Mouse (Mus musculus): ENCODE measurements around the gene Zc3hc1.
"Not testable (repeated sequence)": the region's sequence is repeated elsewhere in the genome, so short reads cannot be mapped to it uniquely, and the experiment has no call there.

Gene Zc3hc1

DNA sequence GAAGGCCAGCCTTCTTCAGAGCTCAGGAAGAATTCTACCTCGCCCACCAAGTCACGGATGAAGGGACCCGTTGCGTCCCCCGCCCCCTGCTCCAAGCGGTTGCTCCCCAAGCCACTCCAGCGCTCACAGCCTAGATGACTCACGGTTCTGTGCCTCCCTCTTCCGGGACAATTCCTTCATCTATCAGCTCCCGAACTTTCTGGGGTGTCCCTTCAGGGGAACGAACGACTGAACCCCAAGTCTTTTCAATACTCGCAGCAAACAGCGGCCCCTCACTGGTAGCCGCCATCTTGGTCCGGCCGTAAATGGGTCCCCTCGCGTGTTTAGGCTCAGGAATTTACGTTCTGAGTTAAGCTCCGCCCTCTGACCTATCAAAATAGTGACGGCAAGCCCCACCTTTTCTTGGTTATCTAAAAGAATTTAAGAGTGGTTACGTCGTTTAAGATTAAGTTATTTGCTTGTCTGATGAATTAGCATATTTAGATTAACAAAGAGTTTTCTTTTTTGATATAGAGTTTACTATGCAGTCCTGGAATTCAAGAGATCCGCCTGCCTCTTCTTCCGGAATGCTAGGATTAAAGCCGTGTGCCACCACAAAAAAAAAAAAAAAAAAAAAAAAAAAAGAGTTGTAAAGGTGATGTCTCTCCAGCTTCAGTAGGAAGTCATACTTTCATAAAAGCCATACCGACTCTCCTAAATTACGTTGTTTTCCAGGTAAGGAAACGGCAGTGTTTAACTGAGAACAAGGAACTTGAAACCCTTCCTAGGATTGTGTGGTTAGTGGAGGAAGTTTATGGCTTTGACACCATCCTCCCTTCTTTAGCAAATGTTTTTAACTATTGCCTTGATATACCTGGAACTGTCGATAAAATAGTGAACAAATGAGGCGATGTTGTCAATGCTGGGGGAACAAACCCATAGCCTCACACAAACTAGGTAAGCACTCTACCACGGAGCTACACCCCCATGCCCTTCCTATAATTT is at the start of gene Zc3hc1:
TSS of gene Zc3hc1 (minus strand) at position 315 of the 984 bp plus-strand sequence.
- peak; percentile 89 for DNase-seq (ENCODE audit: low read depth, low spot score)

GRCm38 (mm10) chr6:30439576-30439975 is 48.7 kb upstream of the Zc3hc1 start:
- DNase-seq (ENCODE audit: low read depth, low spot score), result no peak

GRCm38 (mm10) chr6:30437054-30437453 is 46.2 kb upstream of the Zc3hc1 start:
- DNase-seq (ENCODE audit: low read depth, low spot score), result no peak

GRCm38 (mm10) chr6:30436476-30436875 is 45.6 kb upstream of the Zc3hc1 start:
- no peak for DNase-seq (ENCODE audit: low read depth, low spot score)

- peak; percentile 45 for DNase-seq (ENCODE audit: low read depth, low spot score)
Measured at GRCm38 (mm10) chr6:30432461-30433192, 41.8 kb upstream of the Zc3hc1 start.

DNA sequence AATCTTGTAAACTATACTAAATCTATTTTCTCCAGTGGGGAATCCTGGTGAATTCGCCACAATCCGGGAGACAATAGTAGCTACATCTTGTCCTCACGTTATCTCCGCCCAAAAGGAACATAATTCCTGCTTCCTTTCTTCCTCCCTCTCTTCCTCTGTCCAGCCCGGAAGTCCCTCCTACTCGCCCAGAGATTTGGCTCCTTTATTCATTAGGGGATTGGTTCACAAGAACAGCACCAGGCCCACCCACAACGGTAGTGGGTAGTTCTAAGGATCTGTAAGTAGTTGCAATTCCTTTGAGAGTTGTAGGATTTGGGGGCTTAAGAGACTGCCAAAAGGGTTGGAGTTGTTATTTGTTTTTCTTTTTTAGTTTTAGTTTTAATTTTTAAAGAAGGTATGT is 26.0 kb upstream of the Zc3hc1 start:
- DNase-seq (ENCODE audit: low read depth, low spot score), result no peak

DNA sequence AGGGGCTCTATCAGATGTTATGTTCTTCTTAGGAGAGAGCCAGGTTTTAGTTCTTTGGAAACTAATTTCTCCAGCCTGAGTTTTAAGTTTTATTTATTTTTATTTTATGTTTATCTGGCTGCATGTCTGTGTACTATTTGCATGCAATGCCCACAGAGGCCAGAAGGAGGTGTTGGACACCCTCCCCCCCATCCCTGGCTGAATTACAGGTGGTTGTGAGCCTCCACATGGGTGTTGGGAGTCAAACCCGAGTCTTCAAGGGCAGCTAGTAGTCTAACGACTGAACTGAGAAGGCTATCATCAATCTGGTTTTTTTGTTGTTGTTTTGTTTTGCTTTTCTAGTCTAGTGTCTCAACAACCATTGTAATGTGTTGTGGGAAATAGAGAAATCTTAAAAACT is 25.3 kb upstream of the Zc3hc1 start:
- no peak for DNase-seq (ENCODE audit: low read depth, low spot score)

DNA sequence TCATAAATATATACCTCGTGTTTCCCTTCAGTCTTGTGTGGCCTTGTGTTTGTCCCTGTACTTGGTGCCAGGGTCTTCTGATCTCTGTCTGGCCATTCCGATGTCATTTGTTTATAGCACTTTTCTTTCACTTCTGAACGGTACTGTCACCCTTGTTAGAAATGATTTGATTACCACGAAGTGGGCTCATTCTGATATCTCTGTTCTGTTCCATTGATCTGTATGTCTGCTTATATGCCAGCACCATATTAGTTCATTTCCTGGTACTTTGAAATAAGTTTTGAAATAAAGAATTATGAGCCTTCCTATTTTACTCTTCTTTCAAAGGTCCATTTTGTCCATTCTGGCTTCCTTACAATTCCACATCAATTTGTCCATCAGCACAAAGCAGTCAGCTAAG is 20.5 kb upstream of the Zc3hc1 start:
- no peak for DNase-seq (ENCODE audit: low read depth, low spot score)

DNA sequence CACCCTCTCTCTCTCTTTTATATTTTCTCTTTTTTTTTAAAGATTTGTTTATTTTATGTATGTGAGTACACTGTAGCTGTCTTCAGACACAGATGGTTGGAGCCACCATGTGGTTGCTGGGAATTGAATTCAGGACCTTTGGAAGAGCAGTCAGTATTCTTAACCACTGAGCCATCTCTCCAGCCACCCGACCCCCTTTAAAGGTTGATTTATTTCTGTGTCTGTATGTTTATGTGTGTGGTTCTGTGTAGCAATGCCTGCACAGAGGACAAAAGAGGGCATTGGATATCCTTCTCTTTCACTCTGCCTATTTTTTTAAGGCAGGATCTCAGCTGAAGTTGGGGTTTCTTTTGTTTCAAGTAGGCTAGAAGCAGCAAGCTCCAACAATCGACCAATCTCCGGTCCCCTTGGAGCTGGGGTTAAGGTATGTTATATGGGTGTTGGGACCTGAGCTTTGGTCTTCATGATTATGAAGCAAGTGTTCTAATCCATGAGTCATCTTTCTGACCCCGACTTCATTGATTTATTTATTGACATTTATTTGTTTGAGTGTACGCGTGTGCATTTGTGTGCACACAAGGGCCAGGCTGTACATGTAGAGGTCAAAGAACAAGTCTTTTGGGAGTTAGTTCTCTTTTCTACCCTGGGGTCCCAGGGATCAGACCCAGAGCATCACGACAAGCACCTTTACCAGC is 18.7 kb upstream of the Zc3hc1 start:
- no peak for DNase-seq (ENCODE audit: low read depth, low spot score)

GRCm38 (mm10) chr6:30408276-30408675 is 17.4 kb upstream of the Zc3hc1 start:
- no peak for DNase-seq (ENCODE audit: low read depth, low spot score)

GRCm38 (mm10) chr6:30404671-30405070 is 13.8 kb upstream of the Zc3hc1 start:
- no peak for DNase-seq (ENCODE audit: low read depth, low spot score)

GRCm38 (mm10) chr6:30403465-30403864 is 12.6 kb upstream of the Zc3hc1 start:
- peak; percentile 88 for DNase-seq (ENCODE audit: low read depth, low spot score)

- peak; percentile 35 for DNase-seq (ENCODE audit: low read depth, low spot score)
Measured at GRCm38 (mm10) chr6:30402091-30402491, 11.3 kb upstream of the Zc3hc1 start.

DNA sequence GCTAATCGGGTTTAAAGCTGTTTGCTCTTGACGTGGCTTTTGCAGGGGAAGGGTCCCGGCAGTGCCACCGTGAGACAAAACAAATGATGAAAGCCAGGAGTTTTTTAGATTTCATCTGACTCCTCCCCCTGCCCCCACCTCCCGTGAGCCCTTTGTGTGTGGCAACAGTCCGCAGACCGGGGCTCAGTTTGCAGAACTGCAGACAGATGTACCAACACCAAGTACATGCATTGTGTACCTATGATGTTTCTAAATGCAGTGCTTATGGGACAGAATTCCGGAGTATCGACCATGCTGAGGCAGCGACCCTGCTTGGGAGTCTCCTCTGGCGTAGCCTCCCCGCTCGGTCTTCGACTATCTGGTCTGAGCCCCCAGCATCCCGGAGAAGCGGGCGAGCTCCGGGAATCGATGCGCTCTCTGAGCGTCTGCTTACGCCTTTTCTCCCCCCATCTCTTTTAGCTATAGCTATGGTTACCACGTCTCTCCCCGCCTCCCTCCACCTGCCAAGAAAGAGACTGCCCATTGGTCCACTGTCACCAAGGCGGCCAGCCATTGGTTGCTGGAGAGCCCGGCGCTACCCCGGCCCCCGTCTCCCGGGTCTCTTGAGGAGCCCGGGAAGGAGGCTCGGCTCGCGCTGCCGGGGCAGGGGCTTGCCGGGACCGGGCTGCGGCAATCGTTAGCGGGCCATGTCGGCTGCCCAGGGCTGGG is 10.6 kb upstream of the Zc3hc1 start, which contains the start of gene Klhdc10:
TSS of gene Klhdc10 (plus strand) at position 561 of the 708 bp plus-strand sequence.
- peak; percentile 100 for DNase-seq (ENCODE audit: low read depth, low spot score)

- peak; percentile 12 for DNase-seq (ENCODE audit: low read depth, low spot score)
Measured at GRCm38 (mm10) chr6:30400716-30401115, 9.9 kb upstream of the Zc3hc1 start.

- DNase-seq (ENCODE audit: low read depth, low spot score), result no peak
Measured at GRCm38 (mm10) chr6:30400146-30400545, 9.3 kb upstream of the Zc3hc1 start.

GRCm38 (mm10) chr6:30391996-30392395 is 1.2 kb upstream of the Zc3hc1 start:
- no peak for DNase-seq (ENCODE audit: low read depth, low spot score)

GRCm38 (mm10) chr6:30390271-30390670 is 557 bp downstream of the Zc3hc1 start:
- DNase-seq (ENCODE audit: low read depth, low spot score), result not testable (repeated sequence)

DNA sequence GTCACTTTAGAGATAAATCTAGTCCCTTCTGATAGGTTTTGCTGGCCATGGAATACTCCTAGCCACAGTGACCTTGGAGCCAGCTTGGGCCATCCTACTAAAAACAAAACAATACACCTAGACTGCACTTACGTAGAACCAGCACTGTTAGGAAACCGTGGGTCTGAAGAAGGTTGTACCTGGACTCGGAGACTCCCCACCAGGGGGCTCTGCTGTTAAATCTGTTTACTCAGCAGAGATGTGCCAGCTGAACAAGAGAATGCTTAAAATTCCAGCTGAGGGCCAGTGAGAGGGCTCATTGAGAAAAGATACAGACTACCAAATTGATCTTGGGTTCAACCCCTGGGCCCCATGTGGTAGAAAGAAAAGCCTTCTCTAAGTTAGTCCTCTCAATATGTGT is 9.7 kb downstream of the Zc3hc1 start:
- DNase-seq (ENCODE audit: low read depth, low spot score), result peak; percentile 46

DNA sequence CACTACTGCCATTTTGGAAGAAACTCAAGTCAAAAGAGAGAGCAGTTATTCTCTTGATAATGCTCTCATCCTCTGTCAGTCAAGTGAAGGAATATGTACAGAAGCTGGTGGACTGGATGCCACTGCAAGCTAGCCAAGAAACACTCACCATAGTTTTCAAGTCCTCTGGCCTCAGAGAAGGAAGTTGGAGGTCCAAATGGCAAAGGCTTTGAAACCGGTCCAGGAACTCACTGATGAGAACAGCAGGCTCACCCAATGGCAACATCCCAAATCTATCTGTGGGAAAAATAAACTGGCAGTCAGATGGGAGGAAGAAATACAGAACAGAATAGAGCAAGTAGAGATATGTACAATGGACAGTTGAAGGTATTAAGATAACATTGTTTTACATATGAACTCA is 15.0 kb downstream of the Zc3hc1 start:
- no peak for DNase-seq (ENCODE audit: low read depth, low spot score)

Data from mesoderm, embryonic 11.5 days (tissue).